Mouse (Mus musculus) olfactory bulb, adult 2 months (tissue): ENCODE data around the gene Arhgap24. TPM values are rescaled to one million over a fixed set of nuclear protein-coding genes. Genes with fewer than 3 reads are reported as not detected.

Experiments
- H3K27ac ChIP-seq: fragments of 200-500 bp; 2 replicates; pipeline ENCODE4 v1.5.1; 2012; ENCODE audit warnings: low read depth, low read length; ENCODE audit not compliant: insufficient read depth
- H3K4me1 ChIP-seq: fragments of 200-500 bp; 2 replicates; pipeline ENCODE4 v1.6.1; 2012; ENCODE audit warnings: low read length; ENCODE audit not compliant: control insufficient read depth, insufficient read depth
- H3K4me3 ChIP-seq: fragments of 200-500 bp; 2 replicates; pipeline ENCODE4 v1.5.1; 2012; ENCODE audit warnings: mild to moderate bottlenecking, low read depth, low read length, moderate library complexity; ENCODE audit not compliant: insufficient read depth
- CTCF ChIP-seq: fragments of 200-500 bp; IDR thresholded peaks from 2 replicates; pipeline ENCODE4 v1.5.1; 2012; ENCODE audit warnings: low read depth, mild to moderate bottlenecking, low read length, moderate library complexity; ENCODE audit not compliant: insufficient read depth
- POLR2A ChIP-seq: fragments of 200-500 bp; IDR thresholded peaks from 2 replicates; pipeline ENCODE4 v1.6.1; 2012; ENCODE audit warnings: mild to moderate bottlenecking, low read depth, low read length, moderate library complexity; ENCODE audit not compliant: insufficient read depth
- WGBS: fragments of 180-500 bp; shearing (Covaris S2); methylation state at CpG from one replicate; pipeline ENCODE4 v1.1.7; 2018; 5-methylcytosine and 5-hydroxymethylcytosine counted together
- polyA plus RNA-seq: library from polyadenylated mRNA; stranded (reverse); fragments of >200 nt; gene quantifications from 2 replicates; pipeline ENCODE4 v1.2.4, GENCODE M21; 2012; ENCODE audit warnings: low replicate concordance; ENCODE audit not compliant: missing spikeins, insufficient read depth, insufficient read length

Arhgap24 gene
- polyA plus RNA-seq, 1 experiment: not detected

DNA sequence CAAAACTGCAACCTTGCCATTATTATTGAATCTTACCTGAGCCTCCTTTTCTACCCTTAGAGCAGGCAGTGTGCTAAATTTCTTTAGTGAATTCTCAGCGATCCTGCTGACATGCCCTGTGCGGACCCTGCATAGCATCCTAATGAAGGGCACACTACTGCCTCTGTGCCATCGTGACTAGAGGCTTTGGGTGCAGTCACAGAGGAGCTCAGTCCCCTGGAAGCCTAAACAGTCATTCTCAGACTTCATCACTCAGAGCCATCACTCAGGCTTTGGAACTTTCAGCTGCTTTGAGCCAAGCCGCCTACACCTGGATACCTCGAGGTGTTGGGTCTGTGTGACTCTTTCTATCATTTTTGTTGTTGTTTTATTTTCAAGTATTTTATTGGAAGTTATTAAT, 269.5 kb downstream of the Arhgap24 start:
- no peaks in the 10 kb centered on the region for H3K4me1 ChIP-seq
- no peak for TF ChIP-seq CTCF
- TF ChIP-seq POLR2A: no peak
- H3K27ac ChIP-seq: no peak overlapping the region
- H3K4me3 ChIP-seq: no peak overlapping the region
- WGBS: 69% methylated on average over 5 of the region's 5 CpGs

DNA sequence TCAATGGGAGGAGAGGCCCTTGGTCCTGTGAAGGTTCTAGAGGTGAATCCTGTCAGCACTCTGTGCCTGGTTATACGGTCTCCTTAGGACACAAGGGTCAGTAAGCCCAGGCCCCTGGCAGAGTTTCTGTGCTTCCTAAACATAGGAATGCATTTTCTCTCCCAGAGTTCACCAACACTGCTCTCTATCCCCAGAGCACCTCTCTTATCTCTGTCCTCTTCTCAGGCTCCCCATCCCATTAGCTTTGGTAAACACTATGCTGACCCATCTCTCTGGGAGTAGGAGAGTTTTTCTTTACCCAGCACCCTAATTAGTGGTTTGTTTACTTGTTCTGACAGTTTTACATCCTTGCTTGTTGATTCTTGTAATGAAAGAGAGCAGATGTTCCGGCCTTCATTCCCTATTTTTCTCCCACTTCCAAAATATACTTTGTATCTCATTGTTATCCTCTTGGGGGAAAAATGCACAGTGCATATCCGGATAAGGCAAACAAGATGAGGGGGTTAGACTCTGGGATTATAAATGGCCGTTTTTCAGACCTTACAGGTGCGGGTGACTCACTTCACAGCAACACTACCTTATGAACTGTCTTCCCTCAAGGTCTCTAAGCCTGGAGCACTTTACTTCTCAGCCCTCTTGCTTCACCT, 270.6 kb downstream of the Arhgap24 start:
- WGBS: 62% methylated on average over 5 of the region's 5 CpGs
- Histone ChIP-seq H3K4me3 (no peak overlapping the region), H3K4me1 (no peaks in the 10 kb centered on the region), H3K27ac (no peak overlapping the region)
- no peak for TF ChIP-seq CTCF
- TF ChIP-seq POLR2A: no peak

DNA sequence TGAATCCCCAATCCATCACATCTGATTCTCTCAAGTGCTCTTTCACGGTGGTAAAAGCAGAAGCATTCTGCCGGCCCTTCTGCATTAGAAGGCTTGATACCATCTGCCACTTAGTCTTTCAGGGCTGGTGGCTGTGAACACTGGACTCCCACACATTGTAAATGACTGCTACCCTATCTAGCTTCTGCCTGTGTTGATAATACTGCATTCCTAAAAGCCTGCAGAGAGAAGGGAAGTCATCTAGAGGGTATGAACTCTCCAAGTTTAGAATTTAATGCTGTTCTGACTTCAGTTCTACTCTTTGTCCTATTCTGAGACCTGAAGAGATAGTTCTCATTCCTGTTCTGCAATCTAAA, 271.1 kb downstream of the Arhgap24 start:
- TF ChIP-seq CTCF (no peak), POLR2A (no peak)
- Histone ChIP-seq H3K4me1 (no peaks in the 10 kb centered on the region), H3K27ac (no peak overlapping the region), H3K4me3 (no peak overlapping the region)
- 48% methylated on average over 2 of the region's 2 CpGs for WGBS

DNA sequence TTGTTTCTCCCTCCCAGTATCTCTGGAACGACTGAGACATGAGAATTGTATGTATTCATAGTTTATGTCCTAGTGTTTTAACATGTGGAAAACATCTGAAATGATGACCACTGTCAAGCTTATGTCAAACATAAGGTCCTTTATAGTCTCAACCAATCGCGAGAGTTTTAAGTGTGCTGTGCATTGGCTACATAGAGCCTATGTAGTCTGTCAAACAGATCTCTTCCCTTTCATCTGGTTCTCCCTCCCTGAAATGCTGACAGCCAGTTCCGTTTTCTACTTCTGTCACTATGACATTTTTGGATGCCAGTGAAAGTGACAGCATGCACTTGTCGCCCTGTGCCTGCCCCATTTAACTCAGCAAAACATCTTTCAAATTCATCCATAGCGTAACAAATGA, 275.8 kb downstream of the Arhgap24 start:
- TF ChIP-seq CTCF (no peak), POLR2A (no peak)
- Histone ChIP-seq H3K4me1 (no peaks in the 10 kb centered on the region), H3K4me3 (no peak overlapping the region), H3K27ac (no peak overlapping the region)
- WGBS: 85% methylated on average over 6 of the region's 6 CpGs

DNA sequence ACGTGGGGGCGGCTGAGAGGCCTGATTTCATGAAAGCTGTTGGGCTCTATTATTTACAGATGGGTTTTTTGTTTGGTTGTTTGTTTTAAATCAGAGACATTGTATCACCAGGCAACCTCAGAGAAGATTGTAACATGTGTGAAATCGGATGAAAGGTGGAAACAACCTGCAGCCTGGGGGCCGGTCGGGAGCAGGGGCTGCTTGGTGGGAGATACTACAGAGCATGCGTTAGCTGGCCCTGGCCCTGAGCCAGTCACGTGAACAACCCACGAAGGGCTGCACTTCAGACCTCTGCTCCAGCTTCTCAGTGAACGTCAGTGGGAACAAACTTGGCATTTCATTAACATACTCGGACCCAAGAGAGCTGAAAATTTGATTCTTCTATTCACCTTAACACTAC, 284.5 kb downstream of the Arhgap24 start:
- no peak overlapping the region for H3K27ac ChIP-seq
- H3K4me1 ChIP-seq: no peaks in the 10 kb centered on the region
- TF ChIP-seq CTCF (no peak), POLR2A (no peak)
- H3K4me3 ChIP-seq: no peak overlapping the region
- WGBS: 74% methylated on average over 10 of the region's 10 CpGs

DNA sequence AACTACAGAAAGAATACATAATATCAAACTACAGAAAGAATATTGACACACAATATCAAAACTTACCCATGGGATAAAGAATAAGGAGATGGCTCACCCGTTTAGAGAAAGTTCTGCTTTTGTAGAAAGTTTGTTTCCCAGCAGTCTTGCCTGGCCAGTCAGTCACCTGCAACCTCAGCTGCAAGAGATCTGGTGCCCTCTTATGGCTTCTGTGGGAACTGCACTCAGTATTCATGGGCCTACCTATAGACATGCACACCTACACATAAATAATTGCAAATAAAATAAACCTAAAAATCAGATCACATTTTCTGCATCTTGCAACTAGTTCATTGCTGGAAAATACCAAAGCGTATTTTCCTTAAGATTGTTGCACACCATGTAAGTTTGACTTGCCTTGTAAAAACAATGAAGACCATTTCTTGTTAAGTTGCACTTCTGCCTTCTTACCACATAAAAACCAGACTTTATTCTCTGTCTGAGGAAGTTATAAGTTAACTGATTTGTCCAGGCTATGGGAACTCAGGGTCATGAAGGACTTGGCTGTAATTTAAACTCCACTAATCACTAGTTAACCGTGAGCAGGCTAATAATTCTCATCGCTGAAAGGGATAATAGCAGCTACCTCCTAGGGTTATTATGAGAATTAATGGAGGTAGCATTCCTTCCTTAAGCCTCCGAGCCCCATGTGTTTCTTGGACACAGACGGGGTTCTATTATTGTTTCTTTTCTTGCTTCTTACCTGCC, 285.3 kb downstream of the Arhgap24 start:
- TF ChIP-seq POLR2A (no peak), CTCF (no peak)
- Histone ChIP-seq H3K4me3 (no peak overlapping the region), H3K27ac (no peak overlapping the region), H3K4me1 (no peaks in the 10 kb centered on the region)
- 80% methylated on average over 6 of the region's 6 CpGs for WGBS

DNA sequence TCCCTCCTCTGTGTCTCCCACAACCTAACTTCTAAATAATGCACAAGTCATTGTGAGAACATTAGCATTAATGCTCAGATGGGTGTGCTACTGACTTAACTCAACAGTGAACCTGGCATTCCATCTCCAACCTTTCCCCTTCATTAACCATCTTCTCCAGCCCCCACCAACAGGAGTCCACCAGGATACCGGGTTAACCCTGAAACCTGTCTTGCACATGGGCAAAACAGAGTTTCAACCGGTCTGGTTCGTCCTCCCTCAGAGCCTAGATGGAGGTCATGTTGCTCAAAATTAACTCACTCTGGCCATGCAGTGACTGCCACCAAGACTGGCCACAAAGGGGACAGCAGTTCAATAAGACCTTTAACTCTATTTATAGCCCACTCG, 285.9 kb downstream of the Arhgap24 start:
- TF ChIP-seq POLR2A (no peak), CTCF (no peak)
- no peaks in the 10 kb centered on the region for H3K4me1 ChIP-seq
- H3K4me3 ChIP-seq: no peak overlapping the region
- 84% methylated on average over 4 of the region's 4 CpGs for WGBS
- no peak overlapping the region for H3K27ac ChIP-seq

DNA sequence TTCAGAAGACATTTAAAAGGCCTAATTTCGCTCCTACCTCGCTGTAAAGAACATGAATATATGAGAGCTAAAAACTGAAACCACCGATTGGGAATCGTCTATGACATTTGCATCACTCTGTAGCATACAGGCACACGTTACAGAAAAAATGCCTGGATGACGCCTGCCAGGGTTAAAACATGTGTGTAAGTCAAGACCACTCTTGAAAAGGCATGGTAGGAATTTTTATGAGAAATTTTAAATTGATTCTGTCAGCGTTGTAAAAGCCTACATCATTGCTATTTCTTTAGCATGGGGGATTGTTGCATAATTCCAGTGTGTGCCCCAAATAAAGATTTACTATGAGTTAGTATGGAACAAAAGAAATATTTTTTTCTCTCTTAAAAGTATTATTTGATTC, 286.6 kb downstream of the Arhgap24 start:
- WGBS: 94% methylated on average over 7 of the region's 7 CpGs

DNA sequence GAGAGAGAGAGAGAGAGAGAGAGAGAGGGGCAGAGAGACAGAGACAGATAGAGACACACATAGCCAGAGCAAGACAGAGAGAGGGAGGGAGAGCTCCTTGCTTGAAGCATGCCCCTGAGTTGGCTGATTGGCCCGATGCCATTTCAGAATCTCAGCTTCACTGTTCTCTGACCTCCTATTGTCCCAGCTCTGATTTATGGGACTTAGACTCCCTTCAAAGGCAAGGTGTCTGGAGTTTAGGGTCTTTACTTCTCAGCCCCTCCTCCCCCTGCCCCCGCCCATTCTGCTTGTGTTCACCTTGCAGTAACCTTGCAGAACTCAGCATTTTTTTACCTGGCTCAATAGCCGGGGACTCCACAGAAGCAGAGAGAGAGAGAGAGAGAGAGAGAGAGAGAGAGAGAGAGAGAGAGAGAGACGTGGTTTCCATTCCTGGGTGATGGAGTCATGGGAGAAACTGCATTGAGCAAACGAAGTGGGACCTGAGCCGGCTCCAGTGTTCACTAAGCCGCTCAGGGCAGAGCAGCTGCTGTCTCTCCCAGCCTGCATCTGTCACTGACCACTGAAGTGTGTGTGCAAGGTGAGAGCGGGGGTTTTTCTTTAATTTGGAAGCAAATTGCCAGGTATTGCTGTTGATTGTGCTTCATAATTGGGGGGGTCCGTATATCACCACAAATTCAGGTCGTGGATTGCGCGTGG, 287.3 kb downstream of the Arhgap24 start:
- H3K27ac ChIP-seq: no peak overlapping the region
- no peaks in the 10 kb centered on the region for H3K4me1 ChIP-seq
- TF ChIP-seq POLR2A (no peak), CTCF (no peak)
- 62% methylated on average over 12 of the region's 12 CpGs for WGBS
- H3K4me3 ChIP-seq: no peak overlapping the region

More for the DNA sequence above, 286.6 kb downstream of the Arhgap24 start:
- no peak overlapping the region for H3K4me3 ChIP-seq
- H3K27ac ChIP-seq: no peak overlapping the region
- H3K4me1 ChIP-seq: no peaks in the 10 kb centered on the region
- TF ChIP-seq CTCF: no peak
- no peak for TF ChIP-seq POLR2A
